Mouse (Mus musculus) Patski (cell line): Measurements from ENCODE around the gene Atp6ap1l. TPM values are rescaled to one million over a fixed set of nuclear protein-coding genes. Genes with fewer than 3 reads are reported as not detected.
"Not testable (repeated sequence)": the region's sequence is repeated elsewhere in the genome, so short reads cannot be mapped to it uniquely, and the experiment has no call there.

Source experiments
- ATAC-seq: fragments of 100-300 bp; one replicate; pipeline ENCODE4 v1.8.0; 2021
- CTCF ChIA-PET: fragments of 350-600 bp; sonication (Branson Sonifier 250); formaldehyde crosslinking; loops from one replicate; lab custom pipeline; 2022; ENCODE audit warnings: inconsistent platforms; lab: Charles Lee
- POLR2A ChIA-PET: fragments of 350-600 bp; sonication (Branson Sonifier 250); formaldehyde crosslinking; loops from one replicate; lab custom pipeline; 2022; ENCODE audit warnings: antibody characterized with exemption, inconsistent platforms; lab: Charles Lee
- DNase-seq: peaks from one replicate; pipeline ENCODE4 v3.0.0-alpha.2; 2011; ENCODE audit warnings: low read depth, low spot score
- H3K27me3 ChIP-seq: fragments of 371-371 bp; one replicate; pipeline ENCODE4 v1.5.1; 2021
- CTCF ChIP-seq: fragments of 100-300 bp; IDR thresholded peaks from one replicate; pipeline ENCODE4 v1.5.1; 2021
- in situ Hi-C: fragments of 300-500 bp; cut with MboI; formaldehyde crosslinking; loops from 3 replicates; pipeline ENCODE4 v1.11.1; 2018; ENCODE audit warnings: low pct_unique_long_range_greater_than_20kb, mixed read lengths
- polyA plus RNA-seq: library from polyadenylated mRNA; unstranded; gene quantifications from one replicate; pipeline ENCODE4 v1.2.3, GENCODE M21; 2021

Atp6ap1l gene
- polyA plus RNA-seq, 1 experiment from 2014 or later, result not detected

DNA sequence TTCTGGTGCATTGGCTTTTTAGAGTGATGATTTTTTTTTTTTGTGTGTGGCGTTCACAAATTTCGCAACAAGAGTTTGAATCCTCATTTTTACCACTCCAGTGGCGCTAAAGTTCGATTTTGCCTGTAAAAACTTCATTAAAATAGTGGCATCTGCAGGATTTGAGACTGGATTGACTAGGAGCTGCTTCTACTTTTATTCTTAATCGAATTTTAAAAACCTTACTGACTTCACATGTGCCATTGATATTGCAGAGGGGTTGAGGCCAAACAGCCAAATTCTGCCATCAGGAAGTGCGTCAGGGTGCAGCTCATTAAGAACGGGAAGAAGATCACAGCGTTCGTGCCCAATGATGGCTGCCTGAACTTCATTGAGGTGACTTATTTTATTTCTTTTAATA is 18.9 kb upstream of the Atp6ap1l start:
- DNase-seq (no peak), ATAC-seq (no peak)
- no peaks in the 10 kb centered on the region for H3K27me3 ChIP-seq
- ChIA-PET POLR2A (interaction anchor here (0.7 kb wide), 1 partner anchor 724 kb away, joined by 3 read pairs; no protein-coding TSS in a partner anchor), CTCF (no interaction called here)
- TF ChIP-seq CTCF, result no peak
- in situ Hi-C loops, result no loop called here

DNA sequence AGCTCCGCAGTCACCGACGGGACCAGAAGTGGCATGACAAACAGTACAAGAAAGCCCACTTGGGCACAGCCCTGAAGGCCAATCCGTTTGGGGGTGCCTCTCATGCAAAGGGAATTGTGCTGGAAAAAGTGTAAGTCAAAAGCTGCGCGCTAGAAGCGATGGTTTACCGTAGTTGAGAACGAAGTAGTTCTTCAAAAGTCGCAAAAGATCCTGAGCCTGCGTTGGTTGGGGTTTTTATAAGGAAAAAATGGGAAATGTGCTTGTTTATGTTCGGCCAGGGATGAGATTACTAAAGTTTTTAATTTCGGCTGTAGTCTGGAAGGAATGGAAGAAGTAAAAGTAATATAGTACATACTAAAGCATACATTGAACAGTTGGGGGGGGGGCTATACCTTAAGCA is 18.5 kb upstream of the Atp6ap1l start:
- DNase-seq, H3K27me3 ChIP-seq, CTCF ChIA-PET, in situ Hi-C loops, ATAC-seq: not testable (repeated sequence)
- POLR2A ChIA-PET, result interaction anchor here (0.7 kb wide), 1 partner anchor 725 kb away, joined by 3 read pairs; no protein-coding TSS in a partner anchor

DNA sequence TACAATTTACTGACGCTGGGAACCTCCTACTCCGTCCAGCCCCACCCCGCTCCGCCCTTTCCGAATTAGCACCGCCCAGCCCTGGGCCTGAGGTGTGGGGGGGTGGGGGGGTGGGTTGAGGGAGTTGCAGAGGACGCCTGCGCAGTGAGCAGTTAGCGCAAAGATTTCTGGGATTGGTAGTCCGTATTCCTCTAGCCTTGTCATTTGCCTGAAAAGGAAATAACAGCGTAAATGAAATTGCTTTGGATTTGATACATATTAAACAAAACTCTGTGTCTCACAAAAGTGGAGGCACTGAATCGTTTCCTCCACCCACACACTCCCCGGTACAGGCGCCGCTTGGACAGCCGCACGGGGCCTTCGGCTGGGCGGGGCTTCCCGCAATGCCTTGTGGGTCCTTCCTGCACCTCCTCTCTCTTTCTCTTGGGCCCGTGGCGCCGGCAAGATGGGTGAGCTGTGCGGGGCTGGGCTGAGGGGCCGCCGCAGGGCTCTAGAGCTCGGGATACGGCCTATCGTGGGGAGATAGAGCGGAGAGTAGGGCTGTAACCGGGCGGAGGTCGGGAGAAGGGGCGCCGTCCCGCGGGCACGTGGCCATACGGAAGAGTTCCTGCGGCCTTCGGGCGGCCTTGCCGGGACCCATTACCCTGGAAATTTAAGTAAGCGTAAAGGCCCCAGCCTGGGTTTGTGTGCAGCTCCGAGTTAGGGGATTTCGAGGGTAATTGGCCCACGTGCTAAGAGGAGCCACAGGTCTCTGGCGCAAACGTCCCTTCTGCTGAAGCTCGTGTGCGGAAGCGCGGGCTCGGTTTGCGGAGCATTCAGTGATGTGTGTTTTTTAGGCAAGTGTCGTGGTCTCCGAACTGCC is 17.8 kb upstream of the Atp6ap1l start, which contains the start of gene Rps23:
Gene Rps23 (plus strand): TSS at position 208 of the 862 bp plus-strand sequence.
- ChIA-PET POLR2A (no interaction called here), CTCF (interaction anchor here (1.3 kb wide), 1 partner anchor 12 kb away, joined by 4 read pairs; no protein-coding TSS in a partner anchor)
- DNase-seq (peak; percentile 86), ATAC-seq (peak; percentile 93)
- no peak for TF ChIP-seq CTCF
- in situ Hi-C loops, result no loop called here
- no peaks in the 10 kb centered on the region for H3K27me3 ChIP-seq

DNA sequence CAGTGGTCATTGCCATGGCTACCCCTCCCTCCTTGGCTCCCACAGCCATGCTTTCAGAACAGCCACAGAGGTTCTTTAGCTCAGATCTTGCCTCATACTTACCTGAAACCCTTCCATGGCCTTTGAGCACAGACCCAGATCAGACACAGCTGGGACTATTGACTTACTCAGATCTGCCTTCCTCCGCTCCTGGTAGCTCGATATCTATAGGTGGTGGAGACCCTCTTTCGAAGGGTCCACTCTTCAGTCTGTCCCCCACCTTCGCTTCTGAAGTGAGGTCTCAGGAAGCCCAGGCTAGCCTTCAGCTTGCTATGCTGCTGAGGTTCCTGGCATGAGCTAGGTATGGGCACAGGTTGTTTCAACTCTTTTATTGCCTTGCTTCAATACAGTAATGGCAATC is 9.6 kb upstream of the Atp6ap1l start:
- ATAC-seq, result no peak
- in situ Hi-C loops, result no loop called here
- ChIA-PET POLR2A (no interaction called here), CTCF (no interaction called here)
- no peak for TF ChIP-seq CTCF
- DNase-seq, result no peak
- H3K27me3 ChIP-seq, result no peaks in the 10 kb centered on the region

DNA sequence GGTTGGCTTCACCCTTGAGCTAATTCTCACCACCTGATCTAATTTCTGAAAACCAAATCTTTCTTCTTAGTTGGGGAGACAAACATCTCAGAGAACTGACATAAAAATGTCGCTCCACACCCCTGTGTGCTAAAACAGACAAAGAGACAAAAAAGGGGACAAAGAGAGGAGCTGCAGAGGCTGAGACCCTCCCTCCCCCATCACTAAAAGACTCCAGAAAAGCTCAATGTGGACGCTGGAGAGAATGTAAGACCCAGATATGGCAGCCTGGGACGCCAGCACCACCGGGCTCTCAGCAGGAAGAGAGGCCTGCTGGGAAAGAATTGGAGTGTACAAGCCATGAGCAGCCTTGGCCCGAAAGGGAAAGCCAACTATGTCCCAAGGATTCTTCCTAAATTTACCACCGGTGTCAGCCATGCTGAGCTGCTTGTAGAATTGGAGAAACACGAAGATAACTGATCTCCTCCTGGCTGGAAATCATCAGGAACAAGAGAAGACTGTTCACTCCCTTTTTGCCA is 8.6 kb upstream of the Atp6ap1l start:
- ChIA-PET POLR2A (no interaction called here), CTCF (no interaction called here)
- no peak for TF ChIP-seq CTCF
- ATAC-seq, result no peak
- no peaks in the 10 kb centered on the region for H3K27me3 ChIP-seq
- DNase-seq, result no peak
- in situ Hi-C loops, result no loop called here

- ChIA-PET POLR2A (no interaction called here), CTCF (interaction anchor here (0.8 kb wide), 1 partner anchor 1245 kb away, joined by 3 read pairs; no protein-coding TSS in a partner anchor)
- in situ Hi-C loops, result no loop called here
- H3K27me3 ChIP-seq, result no peaks in the 10 kb centered on the region
- no peak for TF ChIP-seq CTCF
- DNase-seq (no peak), ATAC-seq (no peak)
These were observed 7.9 kb upstream of the Atp6ap1l start for GRCm38 (mm10) chr13:90912760-90913674.

GRCm38 (mm10) chr13:90907376-90907775 is 2.2 kb upstream of the Atp6ap1l start:
- CTCF ChIA-PET, result no interaction called here

DNA sequence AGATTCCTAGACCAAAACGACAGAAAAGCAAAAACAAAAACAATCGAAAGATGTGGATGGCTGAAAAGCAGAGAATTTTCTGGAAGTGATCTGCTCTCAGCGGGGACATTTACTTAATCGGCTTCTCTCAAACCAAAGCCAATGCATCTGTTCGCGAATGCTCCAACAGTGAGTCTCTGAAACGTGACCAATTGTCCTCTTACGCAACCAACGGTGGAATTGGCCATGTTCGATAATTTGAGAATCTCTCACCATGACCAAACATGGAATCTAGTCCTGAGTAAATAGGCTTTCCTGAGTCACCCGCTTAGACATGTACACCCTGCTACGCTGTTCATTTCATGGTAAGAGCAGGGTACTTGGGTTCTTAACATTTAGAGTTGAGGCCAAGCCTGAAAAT is 8.3 kb downstream of the Atp6ap1l start:
- ATAC-seq (no peak), DNase-seq (no peak)
- no peaks in the 10 kb centered on the region for H3K27me3 ChIP-seq
- POLR2A ChIA-PET, result no interaction called here
- in situ Hi-C loops, result no loop called here
- CTCF ChIA-PET, result no interaction called here
- TF ChIP-seq CTCF, result no peak

More at GRCm38 (mm10) chr13:90907376-90907775, 2.2 kb upstream of the Atp6ap1l start:
- TF ChIP-seq CTCF, result no peak
- peaks cover 3% of the 10 kb centered on the region for H3K27me3 ChIP-seq
- in situ Hi-C loops, result no loop called here
- no peak for DNase-seq
- POLR2A ChIA-PET, result no interaction called here
- no peak for ATAC-seq

GRCm38 (mm10) chr13:90896098-90896497 is 9.1 kb downstream of the Atp6ap1l start:
- no peak for TF ChIP-seq CTCF
- ChIA-PET CTCF (no interaction called here), POLR2A (no interaction called here)
- H3K27me3 ChIP-seq, result no peaks in the 10 kb centered on the region
- ATAC-seq (peak; percentile 60), DNase-seq (peak; percentile 47)
- in situ Hi-C loops, result no loop called here

DNA sequence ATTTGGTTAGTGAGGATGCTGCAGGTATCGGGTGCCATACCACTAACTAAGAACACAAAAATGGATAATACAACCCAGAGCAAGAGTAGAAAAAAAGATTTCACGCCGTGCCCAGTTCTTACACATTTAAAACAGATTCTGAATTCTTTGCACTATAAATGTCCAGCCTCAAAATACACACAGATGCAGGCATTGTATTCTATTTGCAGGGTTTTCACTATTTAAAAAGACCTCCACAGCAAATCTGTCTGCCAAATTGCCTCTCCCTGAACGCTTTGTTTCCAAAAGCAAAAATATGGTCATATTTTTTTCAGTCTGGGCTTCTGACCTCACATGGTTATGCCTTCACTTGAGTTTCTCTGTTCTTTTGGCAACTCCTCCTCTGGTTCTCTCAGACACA is 10.3 kb downstream of the Atp6ap1l start:
- CTCF ChIA-PET, result no interaction called here
- no peak for TF ChIP-seq CTCF
- in situ Hi-C loops, result no loop called here
- POLR2A ChIA-PET, result no interaction called here
- ATAC-seq (no peak), DNase-seq (no peak)
- H3K27me3 ChIP-seq, result no peaks in the 10 kb centered on the region
